Mouse (Mus musculus) T-helper 2 cell (primary cell): ENCODE data around the gene Slc29a4.

Experiments
- in situ Hi-C: fragments of 300-600 bp; cut with MboI, MseI; formaldehyde crosslinking; loops from one replicate; pipeline ENCODE4 v1.15.1; 2025; ENCODE audit warnings: high pct_unique_total_duplicates

The Slc29a4 gene

DNA sequence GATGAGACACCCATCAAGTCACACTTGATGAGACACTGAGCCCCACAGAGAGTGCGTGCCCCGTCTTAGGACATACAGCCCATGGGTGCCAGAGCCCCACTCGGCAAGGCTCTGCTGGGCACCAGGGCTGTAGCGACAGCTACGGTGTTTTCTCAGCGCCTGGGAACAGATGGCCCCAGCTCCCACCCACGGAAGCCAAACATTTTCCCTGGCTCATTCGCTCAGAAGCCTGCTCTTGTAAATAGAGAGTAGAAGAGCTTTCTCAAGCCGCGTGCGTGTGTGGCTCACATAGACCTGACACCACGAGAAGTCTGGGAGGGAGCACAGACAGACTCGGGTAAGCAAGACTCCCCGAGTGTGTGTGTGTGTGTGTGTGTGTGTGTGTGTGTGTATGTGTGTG is at the start of gene Slc29a4:
TSS of gene Slc29a4 (plus strand) at position 265 of the 400 bp plus-strand sequence.
- in situ Hi-C loops = no loop called here

DNA sequence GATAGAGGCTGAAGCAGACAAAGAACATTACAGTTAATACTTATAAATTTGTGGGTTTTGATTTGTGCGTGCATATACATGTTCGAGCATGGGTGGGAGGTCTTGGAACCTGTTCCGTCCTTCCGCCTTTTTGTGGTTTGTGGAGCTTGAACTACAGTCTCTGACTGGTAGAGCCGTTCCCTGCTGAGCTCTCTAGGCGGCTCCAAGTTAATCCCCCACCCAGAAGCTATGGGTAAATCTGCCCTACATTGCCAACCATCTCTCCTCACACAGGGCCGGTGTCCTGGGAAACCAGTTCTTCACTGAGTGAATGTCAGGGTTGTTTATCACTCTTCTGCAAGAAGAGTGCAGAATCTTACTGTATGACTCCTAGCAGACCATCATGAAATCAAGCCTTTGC is 44.1 kb upstream of the Slc29a4 start:
- in situ Hi-C loops = no loop called here

DNA sequence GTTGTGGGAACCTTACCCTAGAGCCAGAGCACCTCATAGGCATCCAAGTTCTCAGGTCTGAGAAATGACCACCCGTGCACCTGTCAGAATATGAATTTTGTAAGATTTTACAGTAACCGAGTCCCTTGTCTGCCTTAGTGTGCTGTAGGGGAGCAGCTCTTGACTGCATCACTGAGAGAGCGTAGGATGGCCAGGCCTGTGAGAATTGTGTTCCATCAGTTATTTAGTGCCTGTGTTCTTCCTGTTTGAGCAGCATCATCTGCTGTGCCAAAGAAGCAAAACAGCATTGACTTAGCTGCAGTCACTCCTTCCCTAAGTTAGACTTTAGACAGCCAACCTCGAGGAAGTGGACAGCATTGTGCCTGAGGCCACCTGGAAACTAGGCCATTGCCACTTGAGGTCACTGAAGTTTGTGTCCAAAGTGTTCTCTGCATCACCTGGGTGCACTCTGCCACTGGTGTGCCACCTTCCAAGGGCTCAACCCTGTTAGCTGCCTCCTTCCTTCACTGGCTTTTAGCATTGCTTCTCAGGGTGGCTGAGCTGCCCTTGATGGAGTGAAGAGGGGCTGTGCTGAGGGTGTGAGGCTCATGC is 42.8 kb upstream of the Slc29a4 start:
- in situ Hi-C loops = no loop called here

DNA sequence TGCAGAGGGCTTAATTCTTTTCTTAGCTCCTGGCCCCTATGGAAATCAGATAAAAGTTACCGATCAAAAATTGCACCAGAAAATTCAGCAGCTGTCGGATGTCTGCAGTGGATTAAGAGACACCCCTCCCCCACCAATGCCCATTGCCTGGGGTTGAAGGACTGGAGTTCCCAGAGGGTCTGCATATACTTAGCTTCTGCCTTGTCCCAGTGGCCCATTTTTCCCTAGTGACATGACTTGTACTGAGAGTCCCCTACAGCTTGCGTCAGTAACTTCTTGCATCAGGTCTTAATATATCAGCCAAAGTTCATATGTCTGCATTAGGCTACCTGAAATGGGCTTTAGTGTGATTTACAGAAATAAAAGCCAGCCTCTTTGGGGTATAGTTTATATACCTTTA is 41.9 kb upstream of the Slc29a4 start:
- in situ Hi-C loops = no loop called here

DNA sequence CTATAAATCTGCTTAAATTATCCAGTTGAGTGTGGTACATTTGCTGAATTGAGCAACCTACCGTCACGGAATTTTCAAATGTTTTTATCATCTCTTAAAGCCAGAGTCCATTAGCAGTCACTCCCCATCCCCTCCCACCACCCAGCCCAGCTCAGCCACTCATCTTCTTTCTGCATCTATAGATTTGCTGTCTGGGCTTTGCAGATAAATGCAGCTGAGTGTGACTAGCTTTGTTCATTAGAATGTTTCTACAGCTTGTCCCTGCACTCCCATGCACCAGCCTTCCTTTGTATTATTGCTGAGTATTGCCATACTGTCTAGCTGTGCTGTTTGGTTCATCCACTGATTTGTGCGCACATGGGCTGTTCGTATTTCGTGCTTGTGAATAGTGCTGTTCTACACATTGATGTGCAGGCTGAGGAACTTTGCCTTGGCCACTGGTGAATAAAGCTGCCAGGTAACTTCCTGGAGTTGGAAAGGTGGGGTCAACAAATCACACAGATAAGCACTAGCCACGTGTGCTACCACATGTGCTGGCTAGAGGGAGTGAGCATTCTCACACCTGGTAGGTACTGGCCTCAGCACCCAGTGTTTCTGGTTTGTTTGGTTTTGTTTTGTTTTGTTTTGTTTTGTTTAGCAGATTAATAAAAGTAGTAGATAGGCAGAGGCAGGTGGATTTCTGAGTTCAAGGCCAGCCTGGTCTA is 41.4 kb upstream of the Slc29a4 start:
- in situ Hi-C loops = no loop called here

DNA sequence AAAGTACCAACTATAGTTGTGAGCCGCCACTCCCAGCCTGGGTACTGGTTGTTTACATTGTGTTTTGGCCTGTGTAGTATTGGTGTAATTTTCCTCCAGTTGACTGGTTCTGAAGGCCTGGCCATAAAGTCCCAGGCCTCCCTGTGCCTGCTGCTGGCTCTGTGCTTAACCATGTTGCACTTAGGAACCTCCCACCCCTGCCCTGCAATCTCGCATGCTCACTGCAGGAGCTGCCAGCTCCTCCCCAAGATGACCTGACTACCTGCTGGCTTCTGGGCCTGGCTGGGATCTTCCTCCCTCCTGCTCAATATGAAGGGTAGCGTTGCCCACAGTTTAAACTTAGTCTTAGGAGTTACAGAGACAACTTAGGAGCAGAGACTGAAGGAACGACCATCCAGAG is 40.0 kb upstream of the Slc29a4 start:
- in situ Hi-C loops = no loop called here

DNA sequence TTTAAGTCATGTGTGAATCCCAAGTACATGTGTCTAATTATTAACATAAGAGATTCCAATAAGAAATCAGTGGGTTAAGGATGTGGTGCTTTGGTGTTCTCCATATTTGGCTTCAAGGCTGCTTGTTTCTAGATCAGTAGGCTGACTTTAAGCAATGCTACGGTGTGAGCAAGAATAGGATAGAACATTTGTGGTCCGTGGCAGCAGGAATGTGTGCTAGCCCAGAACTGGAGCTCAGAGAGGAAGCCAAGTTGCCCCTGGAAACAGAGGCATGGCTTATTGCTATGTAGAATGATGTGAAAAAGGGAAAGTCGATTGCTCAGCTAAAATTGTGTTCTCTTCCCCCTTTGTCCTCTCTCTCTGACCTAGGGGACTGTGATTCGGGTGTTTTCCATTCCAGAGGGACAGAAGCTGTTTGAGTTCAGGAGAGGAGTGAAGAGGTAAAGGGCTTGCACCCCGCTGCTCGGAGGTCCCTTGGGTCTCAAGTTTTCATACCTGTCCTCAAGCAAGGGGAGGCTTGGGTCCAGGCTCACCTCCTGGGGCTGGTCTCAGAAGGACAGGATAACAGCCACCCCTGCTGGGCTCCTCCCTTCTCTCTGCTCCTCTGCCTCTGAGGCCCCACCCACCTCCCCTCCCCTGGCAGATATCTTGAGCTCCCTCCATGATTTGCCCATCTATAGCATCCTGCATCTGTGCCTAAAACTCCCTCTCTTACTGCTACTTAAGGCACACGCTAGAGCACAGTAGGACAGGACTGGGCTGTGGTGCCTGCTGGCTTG is 31.5 kb upstream of the Slc29a4 start:
- in situ Hi-C loops = no loop called here

DNA sequence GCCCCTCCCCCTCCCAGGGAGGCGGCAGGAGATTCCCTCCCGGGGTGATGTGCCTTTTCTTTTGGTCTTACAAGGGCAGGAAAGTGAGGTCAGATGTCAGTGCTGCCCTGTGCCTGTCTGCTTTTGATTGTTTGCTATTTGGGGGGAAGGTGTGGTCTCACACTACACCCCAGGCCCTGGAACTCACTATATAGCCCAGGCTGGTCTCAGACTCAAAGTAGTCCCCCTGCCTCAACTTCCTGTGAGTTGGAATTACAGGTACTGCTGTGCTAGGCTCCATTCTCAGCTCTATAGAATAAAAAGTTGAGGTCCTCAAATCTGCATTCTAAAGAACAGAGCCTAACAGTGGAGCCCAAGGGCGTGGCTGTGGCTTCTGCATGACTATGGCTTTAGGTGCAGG is 24.4 kb upstream of the Slc29a4 start:
- in situ Hi-C loops = no loop called here

DNA sequence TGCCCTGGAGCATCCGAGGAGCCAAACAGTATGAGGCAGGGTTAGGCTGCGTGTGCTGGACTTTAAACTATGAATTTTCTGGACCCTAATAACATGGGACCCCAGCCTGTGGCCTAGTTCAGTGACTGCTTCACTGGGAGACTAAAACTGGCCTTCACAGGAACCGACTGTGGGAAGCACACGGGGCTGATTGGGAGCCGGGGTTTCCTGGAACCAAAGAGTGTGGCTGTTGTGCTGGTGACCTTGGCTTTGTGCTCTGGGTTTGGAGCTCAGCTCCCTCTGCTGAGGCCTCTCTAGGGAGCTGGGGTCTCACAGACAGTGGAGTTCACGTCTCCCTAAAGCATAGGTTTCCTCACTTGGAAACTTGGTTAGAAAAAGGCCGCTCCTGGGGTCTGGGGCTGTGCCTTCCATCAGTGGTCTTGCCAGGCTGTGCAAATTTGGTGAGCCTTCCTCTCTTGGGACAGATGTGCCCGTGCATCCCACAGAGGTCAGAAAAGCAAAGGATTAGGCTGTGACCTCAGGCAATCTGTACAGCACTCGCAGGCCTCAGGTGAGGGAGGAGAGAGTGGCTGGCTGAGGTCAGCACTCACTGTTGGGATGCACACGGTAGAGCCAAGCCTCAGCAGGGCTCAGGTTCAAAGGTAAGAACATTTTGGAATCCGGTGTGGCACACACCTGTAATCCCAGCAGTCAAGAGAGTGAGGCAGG is 23.6 kb upstream of the Slc29a4 start:
- in situ Hi-C loops = no loop called here

DNA sequence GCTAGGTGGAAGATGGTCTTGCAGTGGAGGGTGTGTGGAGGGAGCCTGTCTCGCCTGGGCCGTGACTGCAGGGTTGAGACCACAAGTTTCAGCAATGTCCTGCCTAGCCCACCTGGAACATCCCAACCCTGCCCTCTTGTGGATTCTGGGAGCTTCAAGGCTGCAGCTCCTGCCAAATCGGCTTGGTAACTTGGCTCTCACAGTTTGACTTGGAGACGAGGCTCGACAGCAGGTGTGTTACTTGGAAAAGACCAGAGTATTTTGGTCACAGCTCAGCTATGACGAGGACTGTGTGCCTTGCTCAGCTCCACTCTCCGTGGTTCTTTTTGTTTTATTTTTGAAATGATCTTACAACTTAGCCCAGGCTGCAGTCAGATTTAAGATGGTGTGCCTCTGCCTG is 22.6 kb upstream of the Slc29a4 start:
- in situ Hi-C loops = no loop called here

DNA sequence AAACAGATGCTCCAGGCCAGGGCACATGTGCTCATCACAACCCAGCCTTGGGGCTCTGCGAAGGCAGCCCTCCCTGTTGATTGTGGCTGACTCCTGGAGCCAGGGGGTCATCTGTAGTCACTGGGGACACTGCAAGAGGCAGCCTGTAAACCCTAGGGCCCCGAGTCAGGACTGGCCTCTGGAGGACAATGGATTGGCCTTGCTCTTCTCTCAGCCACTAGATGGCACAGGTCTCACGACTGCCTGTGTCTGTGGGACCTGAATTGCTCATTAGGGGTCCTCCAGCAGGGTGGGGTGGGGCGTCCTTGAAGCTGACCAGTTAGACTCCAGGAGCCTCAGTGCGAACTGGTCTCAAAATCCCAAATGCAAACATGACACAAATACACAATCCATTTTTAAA is 19.2 kb upstream of the Slc29a4 start:
- in situ Hi-C loops = no loop called here

DNA sequence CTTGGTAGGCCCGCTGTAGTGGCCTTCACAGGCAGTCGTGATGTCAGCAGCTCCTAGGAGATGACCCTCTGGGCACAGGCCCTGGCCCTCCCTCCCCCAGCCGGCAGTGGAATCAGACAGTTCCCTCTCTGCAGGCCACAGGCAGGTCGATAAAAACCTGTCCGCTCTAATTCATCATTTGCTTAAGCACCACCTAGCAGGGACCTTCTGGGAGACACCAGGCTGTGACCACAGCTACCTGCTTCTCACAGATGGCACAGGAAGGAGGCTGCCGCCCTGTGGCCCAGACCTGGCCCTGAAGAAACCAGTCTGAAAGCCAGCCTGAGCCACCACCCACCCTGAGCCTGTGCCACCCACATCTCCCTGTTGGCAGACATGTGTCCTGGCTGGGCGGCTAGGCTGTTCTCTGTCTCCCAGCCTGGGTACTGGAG is 14.2 kb upstream of the Slc29a4 start:
- in situ Hi-C loops = no loop called here

DNA sequence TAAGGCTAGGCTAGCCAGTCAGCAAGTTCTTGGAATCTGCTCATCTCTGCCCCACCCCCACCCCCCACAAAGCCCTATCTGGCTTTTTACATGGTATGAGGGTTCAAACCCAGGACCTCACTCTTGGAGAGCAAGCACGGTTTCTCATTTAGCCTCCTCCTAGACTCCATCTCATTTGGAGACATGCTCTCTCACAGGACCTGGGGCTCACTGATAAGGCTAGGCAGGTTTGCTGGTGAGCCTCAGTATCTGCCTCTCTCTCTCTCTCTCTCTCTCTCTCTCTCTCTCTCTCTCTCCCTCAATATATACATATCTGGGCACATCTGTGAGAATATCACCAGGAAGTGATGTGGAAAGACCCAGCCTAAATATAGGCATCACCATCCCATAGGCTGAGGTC is 13.2 kb upstream of the Slc29a4 start:
- in situ Hi-C loops = no loop called here

DNA sequence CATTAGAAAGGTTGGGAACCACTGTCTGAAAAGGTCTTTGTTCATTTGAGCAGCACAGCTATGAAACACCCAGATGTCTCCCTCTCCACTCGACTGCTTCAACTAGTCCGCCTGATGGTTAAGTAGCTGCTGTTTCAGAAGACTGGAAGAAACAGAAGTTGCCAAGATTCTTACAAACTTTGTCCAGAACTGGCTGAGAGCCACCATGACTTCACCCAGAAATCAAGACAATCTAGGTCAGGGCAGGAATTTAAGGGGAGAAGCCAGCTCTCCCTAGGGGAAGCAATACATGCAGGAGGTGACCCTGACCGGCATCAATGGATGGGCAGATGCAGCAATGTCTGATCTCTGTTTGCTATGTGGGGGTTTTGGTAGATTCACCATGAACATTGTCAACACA is 10.4 kb upstream of the Slc29a4 start:
- in situ Hi-C loops = no loop called here

DNA sequence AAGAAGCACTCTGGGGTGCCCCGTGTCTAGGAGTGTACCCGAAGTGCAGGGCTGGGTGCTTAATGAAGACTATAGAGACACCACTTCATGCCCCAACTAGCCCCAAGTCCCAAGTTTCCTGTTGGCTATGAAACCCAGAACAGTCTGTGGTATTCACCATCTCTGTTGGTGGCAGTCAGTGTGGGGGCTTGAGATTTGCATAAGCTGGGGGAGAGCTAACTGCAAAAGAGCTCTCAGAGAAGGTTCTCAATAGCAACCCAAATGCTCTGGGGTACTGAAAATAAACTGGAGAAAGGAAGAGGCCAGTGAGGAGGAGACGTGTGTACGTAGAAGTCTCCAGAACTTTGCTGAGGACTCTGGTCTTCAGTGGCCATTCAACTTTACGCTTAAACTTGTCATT is 9.8 kb upstream of the Slc29a4 start:
- in situ Hi-C loops = no loop called here

DNA sequence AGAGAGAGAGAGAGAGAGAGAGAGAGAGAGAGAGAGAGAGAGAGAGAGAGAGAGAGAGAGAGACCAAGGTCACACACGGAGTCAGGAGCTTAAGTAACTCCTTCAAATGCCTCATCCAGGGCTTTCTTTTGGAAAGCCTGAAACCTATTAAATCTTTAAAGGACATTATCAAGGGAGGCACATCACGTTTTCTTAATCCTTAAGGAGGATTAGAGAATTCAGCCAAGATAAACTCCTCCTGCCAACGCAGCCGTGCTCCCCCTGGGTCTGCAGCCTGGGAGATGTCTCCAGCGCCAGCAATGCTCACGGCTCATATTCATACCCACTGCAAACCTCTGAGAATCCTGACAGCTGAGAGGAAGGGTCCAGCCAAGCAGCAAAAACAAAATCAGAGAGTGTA is 3.4 kb upstream of the Slc29a4 start:
- in situ Hi-C loops = no loop called here

DNA sequence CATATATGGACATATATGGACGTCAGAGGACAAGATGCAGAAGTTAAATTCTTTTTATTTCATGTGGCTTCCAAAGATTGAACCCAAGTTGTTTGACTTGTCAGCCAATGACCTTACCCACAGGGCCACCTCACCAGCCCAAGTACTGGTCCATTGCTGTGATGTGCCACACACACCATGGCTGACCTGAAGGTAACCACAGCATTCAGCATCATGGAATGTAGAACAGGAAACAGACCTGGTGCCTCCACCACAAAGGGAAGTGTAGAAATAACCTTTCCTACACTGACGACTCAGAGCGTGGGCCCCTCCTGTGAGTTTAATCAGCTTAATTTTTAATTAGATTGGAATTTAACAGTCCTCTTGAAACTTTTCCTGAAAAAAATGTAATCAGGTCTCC is 2.0 kb upstream of the Slc29a4 start:
- in situ Hi-C loops = no loop called here

DNA sequence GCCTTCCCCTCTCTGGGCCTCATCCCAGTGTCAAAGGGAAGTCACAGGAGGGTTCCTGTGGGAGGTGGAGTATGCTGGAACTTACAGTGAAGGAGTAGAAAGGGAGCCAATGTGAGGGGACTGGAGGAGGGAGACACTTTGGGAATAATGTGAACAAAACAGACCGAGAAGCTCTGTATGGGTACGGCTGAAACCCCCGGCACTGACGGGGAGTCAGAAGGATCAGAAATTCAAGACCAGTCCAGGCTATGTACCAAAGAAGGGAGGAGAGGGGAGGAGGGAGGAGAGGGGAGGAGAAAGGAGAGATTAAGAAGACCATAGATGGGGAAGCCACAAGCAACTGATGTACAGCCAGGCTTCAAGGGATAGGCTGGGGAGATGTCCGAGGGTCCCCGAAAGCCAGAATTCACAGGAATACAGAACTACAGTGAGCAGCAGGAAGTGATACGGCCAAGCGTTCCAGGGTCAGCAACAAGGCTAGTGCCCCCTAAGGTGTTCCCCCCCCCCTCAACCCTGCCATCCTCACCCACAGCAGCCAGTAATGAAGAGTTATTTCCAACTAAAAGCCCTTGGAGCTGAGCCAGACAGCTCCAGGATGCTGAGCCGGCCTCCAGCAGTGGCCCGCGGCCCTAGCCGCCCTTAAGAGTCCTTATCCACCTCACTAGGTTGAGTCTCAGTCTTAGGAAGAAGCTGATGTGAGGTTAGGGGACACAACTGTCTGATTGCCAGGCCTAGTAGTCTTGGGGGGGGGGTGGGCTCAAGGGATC is 842 bp downstream of the Slc29a4 start:
- in situ Hi-C loops = no loop called here

DNA sequence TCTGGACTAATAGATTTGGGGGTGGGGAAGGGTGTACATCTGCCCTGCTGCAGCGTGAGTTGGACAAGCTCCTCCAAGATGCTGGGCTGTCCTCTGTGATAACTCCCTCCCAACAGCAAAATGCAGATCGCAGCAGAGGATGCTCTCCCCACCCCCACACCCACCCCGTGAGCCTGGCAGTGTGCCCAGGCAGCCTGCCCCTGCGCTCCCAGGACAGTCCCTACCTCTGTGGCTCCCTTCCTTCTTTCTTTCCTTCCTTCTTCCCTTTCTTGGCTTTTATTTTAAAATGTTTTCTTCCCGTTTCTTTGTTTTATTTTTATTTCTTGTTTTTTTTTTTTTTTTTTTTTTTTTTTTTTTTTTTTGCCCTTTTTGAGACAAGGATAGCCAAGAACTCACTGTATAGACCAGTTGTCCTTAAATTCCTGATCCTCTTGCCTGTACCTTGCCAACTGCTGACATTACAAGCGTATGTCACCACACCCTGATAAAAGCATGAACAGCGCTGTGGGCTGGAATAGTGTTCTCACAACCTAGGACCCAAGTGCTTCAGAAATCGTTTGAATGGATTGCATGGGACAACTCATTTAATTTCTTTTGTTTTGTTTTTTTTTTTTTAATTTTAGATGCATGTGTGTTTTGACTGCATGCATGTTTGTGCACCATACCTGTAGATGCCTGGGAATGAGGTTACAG is 1.6 kb downstream of the Slc29a4 start:
- in situ Hi-C loops = no loop called here

DNA sequence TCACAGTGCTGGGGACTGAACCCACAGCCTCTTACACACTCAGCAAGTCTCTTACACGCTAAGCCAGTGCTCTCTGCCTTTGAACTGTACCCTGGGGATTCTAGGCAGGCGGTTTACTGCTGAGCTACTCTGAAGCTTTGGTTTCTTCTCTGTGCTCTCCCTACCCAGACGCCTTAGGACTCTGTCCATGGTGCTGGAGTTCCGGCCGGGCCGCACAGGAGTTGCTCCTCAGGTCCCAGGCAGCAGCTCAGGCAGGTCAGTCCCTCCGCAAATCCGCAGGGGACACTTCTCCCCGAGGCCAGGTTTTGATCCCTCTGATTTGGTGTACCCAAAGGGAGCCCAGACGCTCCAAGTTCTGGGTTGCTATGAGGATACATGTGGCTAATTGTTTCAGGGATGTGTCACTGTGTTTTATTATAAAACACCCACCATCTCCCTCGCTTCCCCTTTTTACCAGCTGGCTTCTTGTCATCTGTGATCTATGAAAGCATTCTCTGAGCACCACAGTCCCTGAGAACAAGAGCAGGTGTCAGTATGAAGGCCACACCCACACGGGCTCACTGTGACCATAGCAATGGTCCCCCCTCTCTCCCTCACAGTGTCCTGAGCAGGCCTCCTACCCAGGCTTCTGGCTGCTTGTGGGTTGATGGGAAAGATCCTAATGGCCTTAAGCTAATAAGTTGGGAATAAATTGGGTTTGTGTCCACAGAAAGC is 2.5 kb downstream of the Slc29a4 start:
- in situ Hi-C loops = no loop called here
